In genomic region chr1:166866256-166866655, GRCm38 (mm10) we compare ENCODE assay signal across 16 mouse cellular contexts.
DNase-seq lines count a peak whose midpoint lies in the region; ATAC-seq and TF ChIP-seq lines count a peak whose summit lies in the region.
"Had no signal": no experiment of that assay in that cellular context is flagged by ENCODE, and none has a peak within 500 bp of the region (broad histone marks: within the 10 kb centered on the region; RNA-seq: fewer than 3 reads in every experiment).

No protein-coding gene starts in this region.

- no peak for TF ChIP-seq CTCF in brain, embryonic 14.5 days (IDR thresholded peaks at IDR 0.05; ENCODE audit: borderline replicate concordance, extremely low read depth, insufficient read depth, insufficient read length)

- DNase-seq in cerebellum, postnatal 10 days: peak; percentile 48
- DNase-seq in cerebellum, postnatal 25 days: peak; percentile 27 to 52
- no peak for DNase-seq in cerebellum, adult 9-11 months
- peak; percentile 15 for DNase-seq in brain, embryonic 14.5 days (ENCODE audit: low read depth)
- DNase-seq in Muller cell, postnatal 12 days (ENCODE audit: inconsistent ontology term): no peak
- DNase-seq: adrenal gland, adult 8-10 months; adrenal gland, postnatal 14 days; adrenal gland, postnatal 36 days; cerebellum, adult 11-12 months; cerebellum, adult 9-10 months; forebrain, postnatal 0 days had no signal

- ATAC-seq in cerebellum, adult (ENCODE audit: insufficient number of reproducible peaks, low FRiP score, low TSS enrichment): no peak
- ATAC-seq: activated CD4-positive, CD25-positive, alpha-beta regulatory T cell, adult 4 months; forebrain, embryonic 13.5 days; forebrain, embryonic 15.5 days; forebrain, postnatal 0 days; Patski had no signal

- no peak for TF ChIP-seq POLR2A in brain, embryonic 14.5 days (IDR thresholded peaks at IDR 0.05; ENCODE audit: borderline replicate concordance, extremely low read depth, insufficient read depth, insufficient read length, poor library complexity, severe bottlenecking)

Comparison
In these comparisons a context has a peak if more than half of its experiments do, and no peak if none do; other contexts are left out.
1. DNase-seq: peak in cerebellum, postnatal 10 days (2 of 2), cerebellum, postnatal 25 days (2 of 2) and brain, embryonic 14.5 days (single experiment); none in cerebellum, adult 9-11 months (single experiment) and Muller cell, postnatal 12 days (single experiment).